Mouse (Mus musculus): Measurements from ENCODE around the gene Xrcc4. TPM values are rescaled to one million over a fixed set of nuclear protein-coding genes. Genes with fewer than 3 reads are reported as not detected.
"Not testable (repeated sequence)": the region's sequence is repeated elsewhere in the genome, so short reads cannot be mapped to it uniquely, and the experiment has no call there.

Xrcc4 gene
- polyA plus RNA-seq, 1 experiment from 2014 or later: 7.3 TPM

- Histone ChIP-seq H3K4me1 (no peaks in the 10 kb centered on the region), H3K9ac (no peak overlapping the region), H3K36me3 (no peaks in the 10 kb centered on the region), H3K27me3 (replicated peaks) (no peaks in the 10 kb centered on the region), H3K9me3 (replicated peaks) (no peaks in the 10 kb centered on the region), H3K4me2 (no peak overlapping the region), H3K27ac (no peak overlapping the region), H3K4me3 (no peak overlapping the region)
- ATAC-seq: no peak
- WGBS (ENCODE audit: insufficient replicate concordance): 64% methylated on average over 3 of the region's 3 CpGs
These were observed 291.7 kb downstream of the Xrcc4 start for GRCm38 (mm10) chr13:89797721-89798120.

- Histone ChIP-seq H3K4me1 (no peaks in the 10 kb centered on the region), H3K4me3 (no peak overlapping the region), H3K27ac (no peak overlapping the region), H3K9me3 (replicated peaks) (no peaks in the 10 kb centered on the region), H3K27me3 (replicated peaks) (no peaks in the 10 kb centered on the region), H3K36me3 (no peaks in the 10 kb centered on the region), H3K4me2 (no peak overlapping the region), H3K9ac (no peak overlapping the region)
- ATAC-seq: no peak
- 61% methylated on average over 5 of the region's 5 CpGs for WGBS (ENCODE audit: insufficient replicate concordance)
These were observed 297.9 kb downstream of the Xrcc4 start for GRCm38 (mm10) chr13:89791475-89791874.

GRCm38 (mm10) chr13:89782886-89783285 is 306.5 kb downstream of the Xrcc4 start:
- H3K4me1 ChIP-seq: no peaks in the 10 kb centered on the region
- ATAC-seq: no peak
- H3K27me3 ChIP-seq (replicated peaks): no peaks in the 10 kb centered on the region
- H3K4me2 ChIP-seq: no peak overlapping the region
- H3K4me3 ChIP-seq: no peak overlapping the region
- H3K9me3 ChIP-seq (replicated peaks): no peaks in the 10 kb centered on the region
- no peak overlapping the region for H3K27ac ChIP-seq
- WGBS (ENCODE audit: insufficient replicate concordance): 15% methylated on average over 2 of the region's 2 CpGs
- H3K9ac ChIP-seq: no peak overlapping the region
- H3K36me3 ChIP-seq: no peaks in the 10 kb centered on the region

- no peak overlapping the region for H3K27ac ChIP-seq
- H3K27me3 ChIP-seq (replicated peaks): no peaks in the 10 kb centered on the region
- H3K4me2 ChIP-seq: no peak overlapping the region
- H3K36me3 ChIP-seq: no peaks in the 10 kb centered on the region
- no peaks in the 10 kb centered on the region for H3K4me1 ChIP-seq
- no peaks in the 10 kb centered on the region for H3K9me3 ChIP-seq (replicated peaks)
- 47% methylated on average over 3 of the region's 3 CpGs for WGBS (ENCODE audit: insufficient replicate concordance)
- no peak overlapping the region for H3K4me3 ChIP-seq
- ATAC-seq: no peak
- no peak overlapping the region for H3K9ac ChIP-seq
These were observed 309.1 kb downstream of the Xrcc4 start for GRCm38 (mm10) chr13:89780276-89780675.

GRCm38 (mm10) chr13:89779208-89779911 is 310.0 kb downstream of the Xrcc4 start:
- no peaks in the 10 kb centered on the region for H3K4me1 ChIP-seq
- H3K27me3 ChIP-seq (replicated peaks): no peaks in the 10 kb centered on the region
- H3K9me3 ChIP-seq (replicated peaks): no peaks in the 10 kb centered on the region
- no peak overlapping the region for H3K4me3 ChIP-seq
- ATAC-seq: no peak
- H3K27ac ChIP-seq: no peak overlapping the region
- no peak overlapping the region for H3K9ac ChIP-seq
- no peaks in the 10 kb centered on the region for H3K36me3 ChIP-seq
- no peak overlapping the region for H3K4me2 ChIP-seq
- 43% methylated on average over 7 of the region's 7 CpGs for WGBS (ENCODE audit: insufficient replicate concordance)

GRCm38 (mm10) chr13:89777764-89778163 is 311.6 kb downstream of the Xrcc4 start:
- Histone ChIP-seq H3K27me3 (replicated peaks) (no peaks in the 10 kb centered on the region), H3K4me2 (no peak overlapping the region), H3K4me3 (no peak overlapping the region), H3K9ac (no peak overlapping the region), H3K36me3 (no peaks in the 10 kb centered on the region), H3K4me1 (no peaks in the 10 kb centered on the region), H3K27ac (no peak overlapping the region), H3K9me3 (replicated peaks) (no peaks in the 10 kb centered on the region)
- 38% methylated on average over 1 of the region's 1 CpGs for WGBS (ENCODE audit: insufficient replicate concordance)
- ATAC-seq: no peak

- 56% methylated on average over 1 of the region's 1 CpGs for WGBS (ENCODE audit: insufficient replicate concordance)
- ATAC-seq: no peak
- H3K27me3 ChIP-seq (replicated peaks): no peaks in the 10 kb centered on the region
These were observed 312.3 kb downstream of the Xrcc4 start for GRCm38 (mm10) chr13:89777146-89777545.

GRCm38 (mm10) chr13:89766551-89766950 is 322.9 kb downstream of the Xrcc4 start:
- Histone ChIP-seq H3K27ac (no peak overlapping the region), H3K27me3 (replicated peaks) (no peaks in the 10 kb centered on the region), H3K9me3 (replicated peaks) (no peaks in the 10 kb centered on the region), H3K9ac (no peak overlapping the region), H3K4me2 (no peak overlapping the region), H3K4me1 (no peaks in the 10 kb centered on the region), H3K4me3 (no peak overlapping the region), H3K36me3 (no peaks in the 10 kb centered on the region)
- WGBS (ENCODE audit: insufficient replicate concordance): 29% methylated on average over 1 of the region's 1 CpGs
- ATAC-seq: no peak

More at GRCm38 (mm10) chr13:89777146-89777545, 312.3 kb downstream of the Xrcc4 start:
- Histone ChIP-seq H3K4me1 (no peaks in the 10 kb centered on the region), H3K4me3 (no peak overlapping the region), H3K9ac (no peak overlapping the region), H3K27ac (no peak overlapping the region), H3K4me2 (no peak overlapping the region), H3K9me3 (replicated peaks) (no peaks in the 10 kb centered on the region), H3K36me3 (no peaks in the 10 kb centered on the region)

GRCm38 (mm10) chr13:89765966-89766365 is 323.4 kb downstream of the Xrcc4 start:
- no peak for ATAC-seq
- Histone ChIP-seq H3K4me3 (no peak overlapping the region), H3K9me3 (replicated peaks) (no peaks in the 10 kb centered on the region), H3K27ac (no peak overlapping the region), H3K9ac (no peak overlapping the region), H3K27me3 (replicated peaks) (no peaks in the 10 kb centered on the region), H3K4me2 (no peak overlapping the region), H3K4me1 (no peaks in the 10 kb centered on the region), H3K36me3 (no peaks in the 10 kb centered on the region)
- 55% methylated on average over 3 of the region's 3 CpGs for WGBS (ENCODE audit: insufficient replicate concordance)

- no peak overlapping the region for H3K9ac ChIP-seq
- no peak overlapping the region for H3K4me3 ChIP-seq
- no peaks in the 10 kb centered on the region for H3K4me1 ChIP-seq
- WGBS (ENCODE audit: insufficient replicate concordance): 40% methylated on average over 2 of the region's 3 CpGs
- no peaks in the 10 kb centered on the region for H3K36me3 ChIP-seq
- no peak overlapping the region for H3K27ac ChIP-seq
- H3K27me3 ChIP-seq (replicated peaks): no peaks in the 10 kb centered on the region
- H3K4me2 ChIP-seq: no peak overlapping the region
- no peak for ATAC-seq
- no peaks in the 10 kb centered on the region for H3K9me3 ChIP-seq (replicated peaks)
These were observed 327.1 kb downstream of the Xrcc4 start for GRCm38 (mm10) chr13:89762339-89762738.

- ATAC-seq: no peak
- no peak overlapping the region for H3K9ac ChIP-seq
- H3K4me3 ChIP-seq: no peak overlapping the region
- no peak overlapping the region for H3K27ac ChIP-seq
- H3K9me3 ChIP-seq (replicated peaks): no peaks in the 10 kb centered on the region
- H3K27me3 ChIP-seq (replicated peaks): no peaks in the 10 kb centered on the region
- H3K36me3 ChIP-seq: no peaks in the 10 kb centered on the region
- H3K4me2 ChIP-seq: no peak overlapping the region
- no peaks in the 10 kb centered on the region for H3K4me1 ChIP-seq
These were observed 333.1 kb downstream of the Xrcc4 start for GRCm38 (mm10) chr13:89756347-89756746.

- H3K36me3 ChIP-seq; H3K4me2 ChIP-seq; H3K4me1 ChIP-seq; H3K9me3 ChIP-seq (replicated peaks); H3K4me3 ChIP-seq; H3K27me3 ChIP-seq (replicated peaks); ATAC-seq; H3K27ac ChIP-seq; H3K9ac ChIP-seq: not testable (repeated sequence)
- WGBS (ENCODE audit: insufficient replicate concordance): 27% methylated on average over 3 of the region's 3 CpGs
These were observed 338.8 kb downstream of the Xrcc4 start for GRCm38 (mm10) chr13:89750562-89750961.

GRCm38 (mm10) chr13:89743201-89743600 is 346.2 kb downstream of the Xrcc4 start:
- Histone ChIP-seq H3K9ac (no peak overlapping the region), H3K4me2 (0 out of 2 replicates have a peak overlapping the region, but pooled peaks have one; percentile 89), H3K27me3 (replicated peaks) (peaks cover 49% of the 10 kb centered on the region)

More at GRCm38 (mm10) chr13:89743201-89743600, 346.2 kb downstream of the Xrcc4 start:
- H3K27ac ChIP-seq: no peak overlapping the region
- 27% methylated on average over 8 of the region's 8 CpGs for WGBS (ENCODE audit: insufficient replicate concordance)
- no peaks in the 10 kb centered on the region for H3K36me3 ChIP-seq
- ATAC-seq: no peak
- peaks cover 20% of the 10 kb centered on the region for H3K4me1 ChIP-seq
- no peaks in the 10 kb centered on the region for H3K9me3 ChIP-seq (replicated peaks)
- no peak overlapping the region for H3K4me3 ChIP-seq

Measured in liver, embryonic 12.5 days (tissue).